Mouse (Mus musculus): Measurements from ENCODE around the gene Slc6a5. TPM values are rescaled to one million over a fixed set of nuclear protein-coding genes. Genes with fewer than 3 reads are reported as not detected.
A peak's percentile ranks its signal among the peaks of the same experiment; 100 is the strongest.
"Not testable (repeated sequence)": the region's sequence is repeated elsewhere in the genome, so short reads cannot be mapped to it uniquely, and the experiment has no call there.

Slc6a5 gene
- polyA plus RNA-seq, 1 experiment from 2014 or later = 5.4 TPM

- 75% methylated on average over 4 of the region's 4 CpGs for WGBS
- H3K4me1 ChIP-seq (replicated peaks; ENCODE audit: control insufficient read depth, insufficient read depth, low read length) = peaks cover 3% of the 10 kb centered on the region; the same call in 1 of the 2 replicates
- H3K36me3 ChIP-seq (ENCODE audit: control insufficient read depth, insufficient read depth, low read length) = no peaks in the 10 kb centered on the region
- H3K9me3 ChIP-seq (ENCODE audit: control insufficient read depth, low read length) = peaks cover 4% of the 10 kb centered on the region; the same call in 1 of the 2 replicates
- H3K4me3 ChIP-seq (ENCODE audit: low read depth, low read length) = no peak overlapping the region
- H3K27ac ChIP-seq (ENCODE audit: low read depth, low read length) = no peak overlapping the region
- no peak overlapping the region for H3K4me2 ChIP-seq (replicated peaks; ENCODE audit: low read depth, low read length)
- ATAC-seq (ENCODE audit: low FRiP score) = no peak
- H3K9ac ChIP-seq (ENCODE audit: low read depth, low read length) = no peak overlapping the region
- DNase-seq (ENCODE audit: low spot score) = no peak
- peaks cover 30% of the 10 kb centered on the region for H3K27me3 ChIP-seq (ENCODE audit: control insufficient read depth, insufficient read depth, low read length)
Measured at GRCm38 (mm10) chr7:49920751-49921150, 10.8 kb downstream of the Slc6a5 start.

DNA sequence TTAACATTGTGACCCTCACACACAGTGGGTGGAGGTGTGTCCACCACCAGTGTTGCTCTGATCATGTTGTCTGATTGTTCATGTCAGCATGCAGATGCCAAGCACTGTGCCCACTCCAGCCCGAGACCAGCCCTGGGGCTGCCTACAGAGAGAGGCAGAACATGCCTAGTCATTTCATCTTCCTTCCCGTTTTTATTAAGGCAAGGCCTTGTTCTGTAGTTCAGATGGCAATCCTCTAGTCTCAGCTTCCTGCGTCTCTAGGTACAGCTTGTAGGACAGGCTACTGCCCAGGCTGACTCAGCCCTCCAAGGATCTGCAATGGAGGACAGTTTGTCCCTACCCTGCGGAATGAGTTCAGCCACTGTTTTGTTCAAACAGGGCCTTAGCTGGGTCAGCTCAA lies 13.0 kb downstream of the Slc6a5 start:
- no peak overlapping the region for H3K4me2 ChIP-seq (replicated peaks; ENCODE audit: low read depth, low read length)
- DNase-seq (ENCODE audit: low spot score) = peak; percentile 53
- 51% methylated on average over 4 of the region's 4 CpGs for WGBS
- peak; percentile 84 for ATAC-seq (ENCODE audit: low FRiP score)
- peak overlapping the region; percentile 74 for H3K27ac ChIP-seq (ENCODE audit: low read depth, low read length)
- H3K9me3 ChIP-seq (ENCODE audit: control insufficient read depth, low read length) = peaks cover 4% of the 10 kb centered on the region; the same call in 1 of the 2 replicates
- H3K9ac ChIP-seq (ENCODE audit: low read depth, low read length) = peak overlapping the region; percentile 52
- peaks cover 8% of the 10 kb centered on the region for H3K27me3 ChIP-seq (ENCODE audit: control insufficient read depth, insufficient read depth, low read length)
- no peak overlapping the region for H3K4me3 ChIP-seq (ENCODE audit: low read depth, low read length)
- H3K36me3 ChIP-seq (ENCODE audit: control insufficient read depth, insufficient read depth, low read length) = no peaks in the 10 kb centered on the region
- 0 out of 2 replicates have a peak, but pooled peaks cover 3% of the 10 kb centered on the region for H3K4me1 ChIP-seq (replicated peaks; ENCODE audit: control insufficient read depth, insufficient read depth, low read length)

DNA sequence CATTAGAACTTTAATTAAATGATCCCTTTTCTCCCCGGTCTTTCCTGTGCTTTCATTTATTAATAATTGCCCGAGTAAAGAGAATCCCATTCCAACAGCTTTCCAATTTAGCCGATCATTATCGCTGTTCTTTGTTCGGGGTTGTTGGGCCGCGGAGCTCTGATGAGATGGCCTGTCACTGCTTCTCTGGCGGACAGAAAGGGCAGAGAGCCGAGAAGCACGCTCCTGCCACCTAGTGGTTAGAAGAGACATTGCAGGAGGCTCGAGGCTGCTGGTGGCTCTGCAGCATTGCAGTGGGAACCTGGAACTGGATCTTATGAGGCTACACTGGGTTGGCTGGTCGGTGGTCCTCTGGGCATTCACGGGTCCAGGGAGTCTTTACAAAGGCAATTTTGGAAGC lies 13.4 kb downstream of the Slc6a5 start:
- peak; percentile 91 for DNase-seq (ENCODE audit: low spot score)
- peak; percentile 85 for ATAC-seq (ENCODE audit: low FRiP score)
- H3K36me3 ChIP-seq (ENCODE audit: control insufficient read depth, insufficient read depth, low read length) = no peaks in the 10 kb centered on the region
- H3K27me3 ChIP-seq (ENCODE audit: control insufficient read depth, insufficient read depth, low read length) = peaks cover 5% of the 10 kb centered on the region; the same call in 1 of the 2 replicates
- 0 out of 2 replicates have a peak, but pooled peaks cover 3% of the 10 kb centered on the region for H3K4me1 ChIP-seq (replicated peaks; ENCODE audit: control insufficient read depth, insufficient read depth, low read length)
- H3K27ac ChIP-seq (ENCODE audit: low read depth, low read length) = peak overlapping the region; percentile 74
- peaks cover 4% of the 10 kb centered on the region; the same call in 1 of the 2 replicates for H3K9me3 ChIP-seq (ENCODE audit: control insufficient read depth, low read length)
- H3K4me2 ChIP-seq (replicated peaks; ENCODE audit: low read depth, low read length) = no peak overlapping the region
- no peak overlapping the region for H3K9ac ChIP-seq (ENCODE audit: low read depth, low read length)
- no peak overlapping the region for H3K4me3 ChIP-seq (ENCODE audit: low read depth, low read length)
- WGBS = under 1% methylated on average over 13 of the region's 13 CpGs

DNA sequence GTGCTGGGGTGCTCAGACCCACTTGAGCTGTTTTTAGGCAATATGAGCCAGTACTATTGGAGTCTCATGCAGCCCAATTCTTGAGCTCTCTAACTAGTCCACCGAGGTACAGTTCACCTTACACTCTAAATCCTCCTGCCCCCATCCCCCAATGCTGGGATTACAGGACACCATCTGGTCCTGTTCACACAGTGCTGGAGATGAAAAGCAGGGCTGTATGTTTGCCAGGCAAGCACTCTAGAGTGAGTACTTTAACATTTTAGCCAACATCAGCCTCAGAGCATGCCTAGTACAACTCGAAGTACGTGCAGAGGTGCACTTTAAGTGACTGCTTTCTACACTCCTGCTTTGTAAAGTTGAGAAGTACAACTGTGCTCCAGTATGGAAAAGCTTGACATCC lies 18.6 kb downstream of the Slc6a5 start:
- Histone ChIP-seq H3K4me3 (ENCODE audit: low read depth, low read length) (no peak overlapping the region), H3K4me1 (replicated peaks; ENCODE audit: control insufficient read depth, insufficient read depth, low read length) (0 out of 2 replicates have a peak, but pooled peaks cover 2% of the 10 kb centered on the region), H3K27ac (ENCODE audit: low read depth, low read length) (no peak overlapping the region), H3K36me3 (ENCODE audit: control insufficient read depth, insufficient read depth, low read length) (no peaks in the 10 kb centered on the region), H3K4me2 (replicated peaks; ENCODE audit: low read depth, low read length) (no peak overlapping the region), H3K27me3 (ENCODE audit: control insufficient read depth, insufficient read depth, low read length) (no peaks in the 10 kb centered on the region; the same call in 1 of the 2 replicates), H3K9ac (ENCODE audit: low read depth, low read length) (no peak overlapping the region), H3K9me3 (ENCODE audit: control insufficient read depth, low read length) (no peaks in the 10 kb centered on the region)
- no peak for DNase-seq (ENCODE audit: low spot score)
- WGBS = 65% methylated on average over 3 of the region's 3 CpGs
- ATAC-seq (ENCODE audit: low FRiP score) = no peak

GRCm38 (mm10) chr7:49929999-49930398 lies 20.1 kb downstream of the Slc6a5 start:
- Histone ChIP-seq H3K36me3 (ENCODE audit: control insufficient read depth, insufficient read depth, low read length) (no peaks in the 10 kb centered on the region), H3K27me3 (ENCODE audit: control insufficient read depth, insufficient read depth, low read length) (no peaks in the 10 kb centered on the region; the same call in 1 of the 2 replicates), H3K27ac (ENCODE audit: low read depth, low read length) (no peak overlapping the region), H3K4me1 (replicated peaks; ENCODE audit: control insufficient read depth, insufficient read depth, low read length) (0 out of 2 replicates have a peak, but pooled peaks cover 2% of the 10 kb centered on the region), H3K4me3 (ENCODE audit: low read depth, low read length) (no peak overlapping the region), H3K9me3 (ENCODE audit: control insufficient read depth, low read length) (no peaks in the 10 kb centered on the region), H3K9ac (ENCODE audit: low read depth, low read length) (no peak overlapping the region), H3K4me2 (replicated peaks; ENCODE audit: low read depth, low read length) (no peak overlapping the region)
- ATAC-seq (ENCODE audit: low FRiP score) (no peak), DNase-seq (ENCODE audit: low spot score) (no peak)
- 63% methylated on average over 4 of the region's 4 CpGs for WGBS

- H3K36me3 ChIP-seq (ENCODE audit: control insufficient read depth, insufficient read depth, low read length); DNase-seq (ENCODE audit: low spot score); H3K4me3 ChIP-seq (ENCODE audit: low read depth, low read length); H3K9me3 ChIP-seq (ENCODE audit: control insufficient read depth, low read length); H3K9ac ChIP-seq (ENCODE audit: low read depth, low read length); H3K4me2 ChIP-seq (replicated peaks; ENCODE audit: low read depth, low read length); H3K4me1 ChIP-seq (replicated peaks; ENCODE audit: control insufficient read depth, insufficient read depth, low read length); H3K27ac ChIP-seq (ENCODE audit: low read depth, low read length); ATAC-seq (ENCODE audit: low FRiP score); H3K27me3 ChIP-seq (ENCODE audit: control insufficient read depth, insufficient read depth, low read length): not testable (repeated sequence)
- WGBS = 86% methylated on average over 14 of the region's 14 CpGs
Measured at GRCm38 (mm10) chr7:49933386-49934115, 23.6 kb downstream of the Slc6a5 start.

GRCm38 (mm10) chr7:49936821-49937220 lies 26.9 kb downstream of the Slc6a5 start:
- DNase-seq (ENCODE audit: low spot score) = no peak
- no peaks in the 10 kb centered on the region for H3K36me3 ChIP-seq (ENCODE audit: control insufficient read depth, insufficient read depth, low read length)
- H3K4me2 ChIP-seq (replicated peaks; ENCODE audit: low read depth, low read length) = no peak overlapping the region
- H3K27ac ChIP-seq (ENCODE audit: low read depth, low read length) = no peak overlapping the region
- no peaks in the 10 kb centered on the region for H3K27me3 ChIP-seq (ENCODE audit: control insufficient read depth, insufficient read depth, low read length)
- H3K9ac ChIP-seq (ENCODE audit: low read depth, low read length) = no peak overlapping the region
- no peak for ATAC-seq (ENCODE audit: low FRiP score)
- H3K4me1 ChIP-seq (replicated peaks; ENCODE audit: control insufficient read depth, insufficient read depth, low read length) = no peaks in the 10 kb centered on the region
- WGBS = 86% methylated on average over 3 of the region's 3 CpGs
- H3K9me3 ChIP-seq (ENCODE audit: control insufficient read depth, low read length) = no peaks in the 10 kb centered on the region
- no peak overlapping the region for H3K4me3 ChIP-seq (ENCODE audit: low read depth, low read length)

DNA sequence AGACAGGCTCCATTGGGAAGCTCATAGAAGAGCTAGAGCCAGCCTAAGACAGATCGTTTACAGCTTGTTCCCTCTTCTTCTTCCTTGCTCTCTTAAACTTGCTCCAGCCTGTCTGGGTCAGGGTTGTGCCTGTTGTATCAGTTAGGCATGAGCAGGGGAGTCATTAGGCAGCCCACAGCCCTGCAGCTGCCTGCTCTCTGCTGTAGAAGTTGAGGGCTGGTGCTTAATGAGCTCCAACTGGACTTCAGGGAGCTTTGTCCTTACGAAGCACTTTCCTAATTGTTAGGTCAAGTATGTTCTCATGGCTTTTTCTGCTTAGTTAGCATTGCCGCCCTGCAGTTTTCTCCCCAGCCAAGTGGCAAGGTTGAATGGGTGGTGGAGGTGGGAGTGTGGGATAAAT lies 32.1 kb downstream of the Slc6a5 start:
- Histone ChIP-seq H3K4me1 (replicated peaks; ENCODE audit: control insufficient read depth, insufficient read depth, low read length) (no peaks in the 10 kb centered on the region), H3K27me3 (ENCODE audit: control insufficient read depth, insufficient read depth, low read length) (no peaks in the 10 kb centered on the region), H3K4me2 (replicated peaks; ENCODE audit: low read depth, low read length) (no peak overlapping the region), H3K4me3 (ENCODE audit: low read depth, low read length) (no peak overlapping the region), H3K9me3 (ENCODE audit: control insufficient read depth, low read length) (no peaks in the 10 kb centered on the region), H3K36me3 (ENCODE audit: control insufficient read depth, insufficient read depth, low read length) (no peaks in the 10 kb centered on the region), H3K27ac (ENCODE audit: low read depth, low read length) (no peak overlapping the region), H3K9ac (ENCODE audit: low read depth, low read length) (no peak overlapping the region)
- DNase-seq (ENCODE audit: low spot score) (no peak), ATAC-seq (ENCODE audit: low FRiP score) (no peak)
- WGBS = 74% methylated on average over 3 of the region's 3 CpGs

- WGBS = 58% methylated on average over 5 of the region's 5 CpGs
- H3K27ac ChIP-seq (ENCODE audit: low read depth, low read length) = no peak overlapping the region
- H3K9me3 ChIP-seq (ENCODE audit: control insufficient read depth, low read length) = no peaks in the 10 kb centered on the region
- H3K27me3 ChIP-seq (ENCODE audit: control insufficient read depth, insufficient read depth, low read length) = no peaks in the 10 kb centered on the region
- ATAC-seq (ENCODE audit: low FRiP score) (no peak), DNase-seq (ENCODE audit: low spot score) (no peak)
- no peaks in the 10 kb centered on the region for H3K4me1 ChIP-seq (replicated peaks; ENCODE audit: control insufficient read depth, insufficient read depth, low read length)
- no peak overlapping the region for H3K9ac ChIP-seq (ENCODE audit: low read depth, low read length)
- no peak overlapping the region for H3K4me3 ChIP-seq (ENCODE audit: low read depth, low read length)
- no peaks in the 10 kb centered on the region for H3K36me3 ChIP-seq (ENCODE audit: control insufficient read depth, insufficient read depth, low read length)
- H3K4me2 ChIP-seq (replicated peaks; ENCODE audit: low read depth, low read length) = no peak overlapping the region
Measured at GRCm38 (mm10) chr7:49942490-49942889, 32.5 kb downstream of the Slc6a5 start.
